Mouse (Mus musculus): ENCODE measurements around the gene Pgls.

DNA sequence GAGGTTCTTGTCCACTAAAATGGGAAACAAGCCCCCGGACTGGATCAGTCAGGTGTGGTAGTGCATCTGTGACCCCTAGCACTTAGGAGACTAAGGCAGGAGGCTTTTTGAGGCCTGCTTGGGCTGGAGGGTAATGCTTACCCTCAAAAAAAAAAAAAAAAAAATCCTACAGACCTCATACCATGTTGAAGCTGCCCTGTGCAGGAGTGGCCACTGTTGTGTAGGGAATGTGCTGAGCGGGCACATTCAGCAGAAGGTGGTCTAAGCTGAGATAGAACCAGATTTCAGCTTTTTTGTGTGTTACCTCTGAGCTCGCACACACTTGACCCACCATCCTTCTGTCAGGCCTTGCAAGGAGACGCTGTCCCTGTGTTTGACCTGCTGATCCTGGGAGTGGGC, 2.3 kb downstream of the Pgls start:
- TF ChIP-seq CTCF (IDR thresholded peaks at IDR 0.05) (no peak), EP300 (IDR thresholded peaks at IDR 0.05) (no peak)
